Mouse (Mus musculus) brown adipose tissue, adult 24 weeks (tissue): ENCODE results near the gene Asgr2. TPM values are rescaled to one million over a fixed set of nuclear protein-coding genes. Genes with fewer than 3 reads are reported as not detected.
"Not testable (repeated sequence)": the region's sequence is repeated elsewhere in the genome, so short reads cannot be mapped to it uniquely, and the experiment has no call there.

Experiments
- H3K27ac ChIP-seq: fragments of 200-500 bp; replicated peaks from 2 replicates; pipeline ENCODE4 v1.5.1; 2012; ENCODE audit warnings: low read depth, mild to moderate bottlenecking, low read length
- H3K4me1 ChIP-seq: fragments of 200-500 bp; 2 replicates; pipeline ENCODE4 v1.6.1; 2012; ENCODE audit warnings: low read length, mixed read lengths; ENCODE audit not compliant: control insufficient read depth, insufficient read depth, insufficient read length
- H3K4me3 ChIP-seq: fragments of 200-500 bp; 2 replicates; pipeline ENCODE4 v1.5.1; 2012; ENCODE audit warnings: low read depth, mild to moderate bottlenecking, low read length, moderate library complexity; ENCODE audit not compliant: insufficient read depth
- polyA plus RNA-seq: library from polyadenylated mRNA; stranded (reverse); fragments of >200 nt; gene quantifications from 2 replicates; pipeline ENCODE4 v1.2.4, GENCODE M21; 2012; ENCODE audit not compliant: missing spikeins, insufficient read depth, insufficient read length

The Asgr2 gene
- polyA plus RNA-seq, result not detected in 2 replicates

GRCm38 (mm10) chr11:70091986-70092783 lies at the start of gene Asgr2:
Asgr2 (plus strand) TSS chr11:70092644.
- H3K4me1 ChIP-seq, result no peaks in the 10 kb centered on the region
- H3K4me3 ChIP-seq, result no peak within 1 kb of the TSS
- peak within 1 kb of the TSS; percentile 48 for H3K27ac ChIP-seq

- H3K4me1 ChIP-seq, result no peaks in the 10 kb centered on the region
- no peak overlapping the region for H3K4me3 ChIP-seq
- H3K27ac ChIP-seq, result no peak overlapping the region
These were observed 48.8 kb upstream of the Asgr2 start for GRCm38 (mm10) chr11:70043665-70044064.

GRCm38 (mm10) chr11:70045435-70045834 lies 47.0 kb upstream of the Asgr2 start:
- Histone ChIP-seq H3K4me3 (no peak overlapping the region), H3K27ac (no peak overlapping the region), H3K4me1 (no peaks in the 10 kb centered on the region)

- no peak overlapping the region for H3K27ac ChIP-seq
- H3K4me1 ChIP-seq, result no peaks in the 10 kb centered on the region
- no peak overlapping the region for H3K4me3 ChIP-seq
These were observed 43.1 kb upstream of the Asgr2 start for GRCm38 (mm10) chr11:70049366-70049765.

GRCm38 (mm10) chr11:70049816-70050215 lies 42.6 kb upstream of the Asgr2 start:
- H3K27ac ChIP-seq, result no peak overlapping the region
- H3K4me3 ChIP-seq, result no peak overlapping the region
- no peaks in the 10 kb centered on the region for H3K4me1 ChIP-seq

- Histone ChIP-seq H3K4me1 (no peaks in the 10 kb centered on the region), H3K4me3 (no peak overlapping the region), H3K27ac (no peak overlapping the region)
These were observed 39.3 kb upstream of the Asgr2 start for GRCm38 (mm10) chr11:70053156-70053555.

- Histone ChIP-seq H3K4me3 (no peak within 1 kb of the TSS), H3K27ac (no peak within 1 kb of the TSS), H3K4me1 (no peaks in the 10 kb centered on the region)
These were observed 38.4 kb upstream of the Asgr2 start, which contains the start of gene Asgr1 for GRCm38 (mm10) chr11:70053898-70054570. Asgr1 (plus strand) TSS chr11:70054085.

GRCm38 (mm10) chr11:70055618-70056214 lies 36.7 kb upstream of the Asgr2 start:
- no peak overlapping the region for H3K4me3 ChIP-seq
- no peak overlapping the region for H3K27ac ChIP-seq
- no peaks in the 10 kb centered on the region for H3K4me1 ChIP-seq

- H3K4me3 ChIP-seq, result no peak overlapping the region
- H3K27ac ChIP-seq, result no peak overlapping the region
- H3K4me1 ChIP-seq, result no peaks in the 10 kb centered on the region
These were observed 34.6 kb upstream of the Asgr2 start for GRCm38 (mm10) chr11:70057805-70058204.

- Histone ChIP-seq H3K4me3 (no peak overlapping the region), H3K27ac (no peak overlapping the region), H3K4me1 (no peaks in the 10 kb centered on the region)
These were observed 32.5 kb upstream of the Asgr2 start for GRCm38 (mm10) chr11:70059930-70060329.

- no peaks in the 10 kb centered on the region for H3K4me1 ChIP-seq
- H3K4me3 ChIP-seq, result no peak overlapping the region
- H3K27ac ChIP-seq, result no peak overlapping the region
These were observed 29.4 kb upstream of the Asgr2 start for GRCm38 (mm10) chr11:70063053-70063452.

GRCm38 (mm10) chr11:70066701-70067100 lies 25.7 kb upstream of the Asgr2 start:
- no peak overlapping the region for H3K27ac ChIP-seq
- H3K4me1 ChIP-seq, result no peaks in the 10 kb centered on the region
- H3K4me3 ChIP-seq, result no peak overlapping the region

- Histone ChIP-seq H3K4me1 (no peaks in the 10 kb centered on the region), H3K4me3 (no peak overlapping the region), H3K27ac (no peak overlapping the region)
These were observed 24.2 kb upstream of the Asgr2 start for GRCm38 (mm10) chr11:70068245-70068644.

GRCm38 (mm10) chr11:70070057-70070456 lies 22.4 kb upstream of the Asgr2 start:
- no peaks in the 10 kb centered on the region for H3K4me1 ChIP-seq
- H3K27ac ChIP-seq, result no peak overlapping the region
- H3K4me3 ChIP-seq, result no peak overlapping the region

- H3K4me3 ChIP-seq, H3K27ac ChIP-seq, H3K4me1 ChIP-seq: not testable (repeated sequence)
These were observed 21.8 kb upstream of the Asgr2 start for GRCm38 (mm10) chr11:70070603-70071002.
